Mouse (Mus musculus): Measurements from ENCODE around the gene Fkbp2. TPM values are rescaled to one million over a fixed set of nuclear protein-coding genes. Genes with fewer than 3 reads are reported as not detected.

The Fkbp2 gene
- polyA plus RNA-seq (2012; rRNA removed): 63.9 and 76.9 TPM in 2 replicates

DNA sequence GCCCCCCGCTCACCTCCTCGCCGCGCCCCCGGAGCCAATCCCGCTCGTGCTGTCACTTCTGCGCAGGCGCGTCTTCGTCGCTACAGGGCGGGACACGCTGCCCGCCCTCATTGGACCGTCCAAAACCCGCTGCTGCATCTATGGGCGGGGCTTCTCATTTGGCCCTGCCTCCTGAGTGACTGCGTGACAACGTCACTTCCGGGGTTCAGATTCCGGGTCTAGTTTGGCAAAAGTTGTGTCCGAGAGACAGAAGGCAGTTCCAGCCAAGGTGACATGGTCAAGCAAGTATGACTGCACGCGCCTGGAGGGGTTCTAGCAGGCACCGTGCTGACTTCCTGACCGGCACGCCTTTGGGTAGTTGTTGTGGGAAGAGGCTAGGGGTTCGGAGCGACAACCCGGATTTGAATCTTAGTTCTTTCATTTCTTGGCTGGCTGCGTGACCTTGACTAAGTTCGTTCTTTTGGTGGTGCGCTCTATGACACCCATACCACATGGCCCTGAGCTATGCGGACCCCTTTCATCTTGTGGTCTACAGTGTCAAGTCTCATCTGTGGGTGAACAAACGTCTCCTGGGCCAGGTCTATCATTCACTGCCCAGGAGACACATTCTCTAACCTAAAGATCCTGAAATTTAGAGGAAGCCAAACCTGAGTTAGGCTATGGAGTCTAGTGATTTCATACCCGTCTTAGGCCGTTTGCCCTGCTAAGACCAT, at the start of gene Fkbp2:
TSS of gene Fkbp2 (minus strand) at position 121 of the 713 bp plus-strand sequence.
- peak; percentile 98 for DNase-seq (ENCODE audit: low read depth, low spot score)

DNA sequence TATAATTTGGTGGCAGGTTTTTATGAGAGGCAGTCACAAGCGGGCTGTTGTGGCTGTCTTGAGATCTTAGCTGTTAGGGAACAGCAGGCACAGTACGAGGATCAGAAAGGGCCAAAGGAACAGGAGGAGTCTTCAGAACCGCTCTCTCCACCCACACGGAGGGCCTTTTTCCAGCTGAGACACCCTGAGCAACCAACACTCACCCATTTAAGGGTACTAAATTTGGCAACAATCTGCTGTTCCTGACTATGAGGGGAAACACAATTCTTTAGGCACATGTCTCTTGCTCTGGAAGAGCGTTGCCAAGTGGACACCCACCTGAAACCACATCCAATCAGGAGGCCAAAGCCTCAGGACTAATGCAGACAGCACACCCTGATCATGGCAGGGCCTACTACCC, 49.2 kb upstream of the Fkbp2 start:
- WGBS: 92% methylated on average over 5 of the region's 5 CpGs

More for the DNA sequence above, at the start of gene Fkbp2:
- WGBS: 1% methylated on average over 38 of the region's 38 CpGs

DNA sequence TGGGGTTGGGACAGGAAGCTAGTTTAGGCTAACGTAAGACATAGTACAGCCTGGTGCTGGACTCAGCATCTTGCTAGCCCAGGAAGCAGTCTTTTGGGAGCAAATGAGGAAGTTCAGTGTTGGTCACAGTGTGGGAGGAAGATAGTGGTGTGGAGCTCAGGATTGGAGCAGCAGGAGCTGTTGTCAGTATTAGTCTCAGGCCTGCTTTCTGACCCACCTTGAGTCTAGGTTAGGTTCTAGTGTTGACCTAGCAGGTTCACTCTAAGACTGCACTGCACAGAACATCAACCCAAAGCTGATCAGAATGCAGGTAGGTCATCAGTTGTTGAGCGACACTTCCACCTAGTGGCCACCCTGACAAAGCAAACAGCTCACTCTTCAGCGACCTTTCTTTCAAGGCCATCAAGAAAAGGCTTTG, 39.9 kb upstream of the Fkbp2 start:
- no peak for DNase-seq (ENCODE audit: low read depth, low spot score)
- 36% methylated on average over 3 of the region's 3 CpGs for WGBS

More for the DNA sequence above, 49.2 kb upstream of the Fkbp2 start:
- DNase-seq (ENCODE audit: low read depth, low spot score): no peak

DNA sequence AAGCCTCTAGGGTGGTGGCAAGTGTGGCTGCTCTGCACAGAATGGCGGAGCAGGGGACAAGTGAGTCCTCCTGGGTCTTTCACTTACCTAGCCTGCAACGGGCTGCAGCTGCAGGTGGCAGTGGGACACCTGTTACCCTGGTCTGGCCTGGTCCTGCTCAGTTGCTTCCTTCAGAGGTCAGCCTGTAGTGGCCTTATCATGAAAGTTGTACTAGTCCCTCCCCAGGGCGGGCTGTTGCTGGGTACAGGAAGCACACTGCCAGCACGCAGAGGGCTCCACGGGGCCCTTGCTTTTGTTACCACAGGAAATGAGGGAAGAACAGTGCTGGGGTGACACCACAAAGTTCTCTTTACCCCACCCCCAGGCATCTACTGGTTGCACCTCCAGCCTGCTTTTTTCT, 38.9 kb upstream of the Fkbp2 start, which contains the start of gene Fermt3:
TSS of gene Fermt3 (minus strand) at position 279 of the 400 bp plus-strand sequence.
- 70% methylated on average over 5 of the region's 5 CpGs for WGBS

DNA sequence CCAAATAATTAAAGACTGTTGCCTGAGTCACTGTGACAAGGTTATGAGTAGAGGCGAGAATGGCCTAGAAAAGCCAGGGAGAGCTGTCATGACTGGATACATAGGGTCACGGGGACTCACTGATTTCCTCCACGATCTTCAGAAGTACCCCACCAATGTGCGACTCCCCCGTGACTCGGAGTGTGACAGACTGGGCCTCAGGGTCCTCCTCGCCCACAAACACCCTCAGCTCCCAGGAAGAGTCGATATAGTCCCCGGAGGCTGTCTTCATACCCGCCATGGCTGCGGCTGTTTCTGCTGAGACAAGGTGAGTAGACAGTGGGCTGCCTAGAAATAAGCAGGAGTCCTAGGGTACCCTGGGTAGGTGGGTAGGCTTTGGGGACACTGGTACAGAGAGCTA, 38.2 kb upstream of the Fkbp2 start:
- WGBS: 87% methylated on average over 11 of the region's 11 CpGs
- DNase-seq (ENCODE audit: low read depth, low spot score): no peak

More for the DNA sequence above, 38.9 kb upstream of the Fkbp2 start, which contains the start of gene Fermt3:
- no peak for DNase-seq (ENCODE audit: low read depth, low spot score)

DNA sequence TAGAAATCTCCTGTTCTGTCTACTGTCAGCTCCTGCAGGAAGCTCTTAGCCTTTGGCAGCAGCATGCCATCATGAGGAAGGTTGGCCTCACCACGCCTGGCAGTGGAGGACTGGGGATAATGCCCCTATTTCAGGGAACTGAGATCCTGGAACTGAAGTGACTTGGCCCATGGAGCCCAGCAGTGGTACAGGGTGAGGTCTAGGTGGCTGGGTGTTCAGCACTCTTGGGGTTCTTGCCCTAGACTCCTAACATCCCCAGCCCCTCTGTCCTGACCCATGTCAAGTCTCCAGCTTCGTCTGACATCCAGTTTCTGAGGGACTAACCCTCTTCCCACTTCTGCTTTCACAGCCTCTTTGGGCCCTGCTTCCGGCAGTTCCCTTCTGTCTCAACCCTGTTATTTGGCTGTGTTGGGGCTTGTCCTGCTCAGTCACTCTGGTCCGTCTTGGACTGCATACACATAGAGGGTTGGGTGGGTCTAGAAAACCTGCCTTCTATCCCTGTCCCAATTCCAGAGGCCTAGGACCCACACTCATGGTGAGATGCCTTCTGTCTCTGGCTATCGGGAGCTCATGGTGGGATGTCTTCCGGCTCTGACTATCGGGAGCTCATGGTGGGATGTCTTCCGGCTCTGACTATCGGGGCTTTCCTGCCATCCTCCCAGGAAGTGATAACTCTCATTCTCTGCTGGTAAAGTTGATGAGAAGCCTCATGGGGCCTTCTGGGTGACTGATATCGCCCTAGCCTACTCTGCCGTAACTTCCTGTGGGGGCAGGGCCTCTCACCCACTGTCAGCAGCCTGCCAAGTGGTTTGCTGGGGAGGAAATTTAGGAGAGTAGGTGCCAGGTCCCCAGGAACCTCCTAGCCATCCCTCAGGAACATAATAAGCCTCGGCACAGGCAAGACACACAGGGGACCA, 37.5 kb upstream of the Fkbp2 start:
- no peak for DNase-seq (ENCODE audit: low read depth, low spot score)
- 76% methylated on average over 12 of the region's 12 CpGs for WGBS

DNA sequence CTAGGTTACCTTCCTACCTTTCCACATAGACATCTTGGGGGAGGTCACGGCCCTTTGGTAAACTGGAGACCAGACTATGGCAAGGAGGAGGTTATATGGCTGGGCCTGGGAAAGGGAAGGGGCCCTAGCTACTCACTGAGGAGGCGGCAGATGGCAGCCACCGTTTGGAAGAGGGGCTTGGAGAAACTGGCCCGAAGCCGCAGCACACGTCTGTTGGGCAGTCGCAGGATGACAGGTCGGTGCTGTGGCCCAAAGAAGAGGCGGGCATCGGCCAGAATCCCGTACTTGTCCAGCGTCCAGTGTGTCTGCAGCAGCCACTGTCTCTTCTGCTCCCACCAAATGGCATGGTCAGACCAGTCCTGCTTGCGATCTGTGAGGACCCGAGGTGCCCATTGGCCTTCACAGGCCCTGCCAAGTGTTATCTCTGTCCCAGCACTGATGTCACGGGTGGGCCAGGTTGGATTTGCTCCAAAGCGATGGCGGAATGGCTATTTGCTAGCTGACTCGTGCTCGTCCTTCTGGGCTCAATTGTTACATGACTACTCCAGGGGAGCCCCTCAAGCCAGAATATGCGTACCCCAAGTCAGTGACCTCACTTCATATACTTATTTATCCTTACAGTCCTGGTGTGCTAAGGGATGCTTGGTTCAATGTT, 34.3 kb upstream of the Fkbp2 start:
- no peak for DNase-seq (ENCODE audit: low read depth, low spot score)
- WGBS: 90% methylated on average over 20 of the region's 20 CpGs

DNA sequence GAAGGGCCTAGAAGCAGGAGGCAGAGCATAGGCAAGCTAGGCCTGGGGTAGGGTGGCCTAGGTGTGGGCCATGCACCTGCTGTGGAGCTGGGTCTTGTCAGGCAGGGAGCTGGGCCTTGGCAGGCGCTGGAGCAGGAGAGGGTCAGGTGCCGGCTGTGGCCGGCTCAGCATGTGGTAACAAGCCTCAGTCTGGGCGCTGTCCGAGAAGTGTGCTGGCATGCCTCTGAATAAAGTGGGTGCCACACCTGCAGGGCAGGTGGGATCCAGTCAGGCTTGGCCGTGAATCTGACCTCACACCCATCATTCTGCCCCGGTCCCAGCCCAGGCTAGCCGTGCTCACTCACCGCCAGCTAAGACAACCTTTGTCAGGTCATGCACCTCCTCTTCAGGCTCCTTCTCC, 33.7 kb upstream of the Fkbp2 start:
- 98% methylated on average over 9 of the region's 9 CpGs for WGBS
- no peak for DNase-seq (ENCODE audit: low read depth, low spot score)

DNA sequence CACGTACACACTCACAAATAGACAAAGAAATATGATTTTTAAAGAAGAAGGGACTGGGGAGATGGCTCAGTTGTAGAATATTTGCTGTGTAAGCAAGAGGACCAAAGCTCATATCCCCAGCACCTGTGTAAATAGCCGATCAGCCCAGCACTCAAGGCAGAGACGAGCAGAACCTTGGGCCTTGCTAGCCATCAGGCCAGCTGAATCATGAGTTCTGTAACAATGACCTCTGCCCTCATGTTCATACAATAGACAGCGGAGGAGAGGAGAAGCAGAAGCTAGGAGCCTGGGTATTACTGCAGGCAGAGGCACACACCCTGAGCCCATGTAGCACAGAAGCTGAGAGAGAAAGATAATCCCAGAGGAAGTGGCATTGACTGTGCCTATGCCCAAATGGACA, 32.1 kb upstream of the Fkbp2 start:
- 44% methylated on average over 4 of the region's 4 CpGs for WGBS
- no peak for DNase-seq (ENCODE audit: low read depth, low spot score)

DNA sequence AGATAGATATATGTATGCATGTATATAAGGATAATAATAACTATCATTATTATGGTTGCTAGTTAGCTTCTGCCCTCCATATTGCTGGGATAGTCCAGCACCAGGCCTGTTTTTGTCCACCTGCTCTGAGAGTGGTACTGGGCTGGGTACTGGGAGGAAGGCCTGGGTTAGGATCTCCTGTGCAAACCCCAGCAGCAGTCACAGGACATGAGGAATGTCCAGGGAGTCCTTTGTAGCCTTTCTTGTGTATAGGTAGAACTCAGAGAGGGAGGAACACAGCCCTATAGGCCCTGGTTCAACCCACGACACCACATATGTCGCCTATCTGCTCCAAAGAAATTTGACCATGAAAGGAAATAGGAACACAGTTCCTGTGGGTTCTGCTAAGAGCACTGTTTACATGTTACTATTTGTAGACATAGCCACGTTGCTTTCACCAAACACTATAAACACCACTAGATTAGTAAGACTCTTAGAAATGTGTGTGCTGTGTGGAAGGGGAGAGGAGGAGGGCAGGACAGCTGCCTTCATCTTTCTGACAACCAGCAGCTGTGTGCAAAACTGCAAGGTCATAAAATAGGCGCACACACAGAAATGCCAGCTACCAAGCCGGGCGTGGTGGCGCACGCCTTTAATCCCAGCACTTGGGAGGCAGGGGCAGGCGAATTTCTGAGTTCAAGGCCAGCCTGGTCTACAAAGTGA, 26.7 kb upstream of the Fkbp2 start:
- 38% methylated on average over 9 of the region's 9 CpGs for WGBS

DNA sequence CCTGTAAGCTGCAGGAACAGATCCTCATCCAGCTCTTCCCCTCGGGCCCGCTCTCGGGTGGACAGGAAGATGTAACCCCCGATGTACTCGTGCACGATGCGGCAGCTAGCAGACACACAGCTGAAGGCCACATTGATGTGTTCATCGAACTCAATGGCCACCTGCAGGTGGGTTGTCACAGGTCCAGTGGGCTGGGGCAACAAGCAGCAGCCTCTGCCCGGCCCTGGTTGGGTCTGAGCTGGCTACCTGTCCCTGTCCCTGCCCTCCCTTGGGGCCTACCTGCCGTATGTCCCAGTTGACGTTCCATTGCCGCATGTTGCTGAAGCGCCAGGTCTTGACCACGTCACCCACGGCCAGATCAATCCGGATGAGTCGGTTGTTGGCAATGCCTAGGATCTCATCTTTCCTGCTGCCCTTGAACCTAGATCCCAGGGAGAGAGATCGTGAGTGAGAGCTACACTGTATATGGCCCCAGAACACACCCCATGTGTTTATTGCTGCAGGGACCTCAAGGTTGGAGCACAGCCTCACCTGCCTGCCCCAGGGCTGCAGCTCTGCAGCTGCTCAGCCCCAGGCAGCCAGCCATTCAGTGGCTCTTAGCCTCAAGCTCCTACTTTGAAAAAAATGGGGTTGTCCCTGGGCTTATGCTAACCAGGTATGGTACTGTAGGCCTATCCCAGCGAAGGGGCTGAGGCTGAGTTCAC, 19.2 kb upstream of the Fkbp2 start:
- 58% methylated on average over 19 of the region's 19 CpGs for WGBS
- DNase-seq (ENCODE audit: low read depth, low spot score): no peak

More for the DNA sequence above, 26.7 kb upstream of the Fkbp2 start:
- no peak for DNase-seq (ENCODE audit: low read depth, low spot score)

DNA sequence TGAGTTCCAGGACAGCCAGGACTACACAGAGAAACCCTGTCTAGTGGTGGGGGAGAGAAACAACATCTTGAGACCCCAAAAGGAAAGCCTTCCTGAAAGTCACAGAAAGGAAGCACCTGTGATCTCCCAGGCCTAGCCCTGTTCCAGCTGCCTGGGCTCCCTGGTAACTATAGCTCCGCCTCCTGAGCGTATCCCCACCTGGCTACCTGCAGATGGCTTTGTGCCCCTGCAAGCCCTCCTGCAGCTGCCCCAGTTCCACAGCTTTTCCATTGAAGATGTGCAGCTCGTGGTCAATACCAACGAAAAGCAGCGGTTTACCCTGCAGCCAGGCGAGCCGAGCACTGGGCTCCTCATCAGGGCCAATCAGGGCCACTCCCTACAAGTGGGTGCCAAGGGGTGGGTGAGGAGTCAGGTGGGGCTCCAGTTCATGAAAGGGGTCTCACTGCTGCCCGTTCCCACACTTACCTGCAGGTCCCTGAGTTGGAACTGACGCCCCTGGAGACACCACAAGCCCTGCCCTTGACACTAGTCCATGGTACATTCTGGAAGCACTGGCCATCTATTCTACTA, 17.5 kb upstream of the Fkbp2 start:
- WGBS: 74% methylated on average over 9 of the region's 9 CpGs

DNA sequence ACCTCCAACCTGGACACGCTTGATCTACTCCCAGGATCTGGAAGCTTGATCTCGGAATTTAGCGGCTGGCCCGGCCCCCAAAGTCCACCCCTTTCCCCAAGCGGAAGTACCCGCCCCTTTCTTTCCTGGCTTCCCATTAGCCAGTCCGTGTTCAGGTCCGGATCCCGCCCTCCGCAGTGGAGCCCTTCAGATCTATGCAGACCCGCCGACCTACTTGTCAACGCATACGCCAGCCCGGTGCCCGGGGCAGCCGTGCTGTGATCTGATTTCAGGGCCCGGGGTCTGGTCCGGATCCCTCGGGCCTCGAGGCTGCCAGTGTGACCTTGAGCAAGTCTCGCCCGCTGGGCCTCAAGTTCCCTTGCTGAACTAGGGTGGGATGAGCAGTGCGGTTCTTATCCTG, 15.7 kb upstream of the Fkbp2 start, which contains the start of the genes Nudt22 and Trpt1:
TSS of gene Nudt22 (minus strand) at position 112 of the 400 bp plus-strand sequence.
TSS of gene Trpt1 (plus strand) at position 126 of the 400 bp plus-strand sequence.
- WGBS: under 1% methylated on average over 24 of the region's 24 CpGs
- DNase-seq (ENCODE audit: low read depth, low spot score): peak; percentile 86

More for the DNA sequence above, 17.5 kb upstream of the Fkbp2 start:
- no peak for DNase-seq (ENCODE audit: low read depth, low spot score)

DNA sequence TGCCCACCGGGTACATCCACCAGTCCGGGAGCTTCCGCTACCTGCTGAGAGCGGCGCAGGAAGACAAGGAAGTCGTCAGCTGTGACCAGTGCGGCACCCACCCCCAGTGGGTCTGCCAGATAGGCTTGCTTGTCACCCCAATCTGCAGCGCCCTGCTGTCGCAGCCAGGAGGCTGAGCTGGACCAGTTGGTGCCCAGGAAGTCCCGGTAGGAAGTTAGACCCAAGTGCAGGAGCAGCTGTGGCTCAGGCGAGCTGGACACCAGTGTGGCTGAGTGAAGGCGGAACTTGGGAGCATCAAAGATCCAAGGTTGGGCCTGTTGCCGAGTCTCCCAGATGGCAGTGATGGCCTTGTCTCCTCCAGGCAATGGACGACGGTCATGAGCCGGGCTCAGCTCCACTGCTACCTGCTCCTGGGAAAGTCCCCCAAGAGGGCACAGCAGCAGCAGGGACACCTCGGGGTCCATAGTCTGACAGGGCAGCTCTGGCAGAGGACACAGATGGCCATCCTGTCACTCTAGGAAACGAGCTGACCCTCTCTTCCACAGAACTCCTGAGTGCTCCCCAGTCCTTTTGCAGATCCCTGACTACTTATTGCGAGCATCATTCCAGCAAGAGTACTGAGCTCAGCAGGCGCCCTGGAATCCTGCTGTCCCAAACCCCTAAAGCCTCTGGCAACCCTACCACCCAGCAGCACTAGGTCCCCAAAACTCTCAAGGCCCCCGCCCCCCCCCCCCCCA, 15.1 kb upstream of the Fkbp2 start:
- 26% methylated on average over 21 of the region's 21 CpGs for WGBS
- no peak for DNase-seq (ENCODE audit: low read depth, low spot score)

DNA sequence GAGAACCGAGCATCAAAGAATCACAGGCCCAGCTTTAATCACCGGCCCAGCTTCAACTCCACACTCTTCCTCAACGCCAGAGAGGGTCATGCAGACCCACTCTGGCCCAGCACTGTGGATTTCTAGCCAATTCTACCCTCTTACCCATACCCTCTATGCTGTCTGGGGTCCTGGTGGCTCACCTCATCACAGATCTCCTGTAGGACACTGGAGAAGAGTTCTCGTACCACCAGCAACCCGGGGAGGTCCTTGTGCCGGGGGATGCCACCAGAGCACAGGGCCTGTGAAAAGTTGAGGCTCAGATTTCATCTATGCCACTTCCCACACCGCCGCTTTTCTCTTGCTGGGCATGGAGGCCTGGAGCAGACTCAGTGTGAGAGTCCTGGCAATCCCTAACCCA, 14.2 kb upstream of the Fkbp2 start:
- no peak for DNase-seq (ENCODE audit: low read depth, low spot score)
- WGBS: 83% methylated on average over 8 of the region's 8 CpGs

DNA sequence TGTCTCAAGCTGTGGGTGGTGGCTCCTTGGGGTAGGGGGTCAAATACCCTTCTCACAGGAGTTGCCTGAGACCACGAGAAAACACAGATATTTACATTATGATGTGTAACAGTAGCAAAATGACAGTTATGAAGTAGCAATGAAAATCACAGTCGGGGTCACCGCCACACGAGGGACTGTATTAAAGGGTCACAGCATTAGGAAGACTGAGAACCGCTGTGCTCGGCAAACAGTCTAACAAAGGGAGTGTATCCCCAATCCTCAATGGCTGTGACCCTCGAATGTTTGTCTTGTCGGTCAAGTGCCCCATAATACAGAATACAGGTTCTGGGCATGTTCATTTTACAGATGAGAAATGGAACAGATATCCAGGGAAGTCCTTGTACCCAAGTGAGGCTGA, 13.7 kb upstream of the Fkbp2 start:
- DNase-seq (ENCODE audit: low read depth, low spot score): no peak
- 87% methylated on average over 8 of the region's 8 CpGs for WGBS

DNA sequence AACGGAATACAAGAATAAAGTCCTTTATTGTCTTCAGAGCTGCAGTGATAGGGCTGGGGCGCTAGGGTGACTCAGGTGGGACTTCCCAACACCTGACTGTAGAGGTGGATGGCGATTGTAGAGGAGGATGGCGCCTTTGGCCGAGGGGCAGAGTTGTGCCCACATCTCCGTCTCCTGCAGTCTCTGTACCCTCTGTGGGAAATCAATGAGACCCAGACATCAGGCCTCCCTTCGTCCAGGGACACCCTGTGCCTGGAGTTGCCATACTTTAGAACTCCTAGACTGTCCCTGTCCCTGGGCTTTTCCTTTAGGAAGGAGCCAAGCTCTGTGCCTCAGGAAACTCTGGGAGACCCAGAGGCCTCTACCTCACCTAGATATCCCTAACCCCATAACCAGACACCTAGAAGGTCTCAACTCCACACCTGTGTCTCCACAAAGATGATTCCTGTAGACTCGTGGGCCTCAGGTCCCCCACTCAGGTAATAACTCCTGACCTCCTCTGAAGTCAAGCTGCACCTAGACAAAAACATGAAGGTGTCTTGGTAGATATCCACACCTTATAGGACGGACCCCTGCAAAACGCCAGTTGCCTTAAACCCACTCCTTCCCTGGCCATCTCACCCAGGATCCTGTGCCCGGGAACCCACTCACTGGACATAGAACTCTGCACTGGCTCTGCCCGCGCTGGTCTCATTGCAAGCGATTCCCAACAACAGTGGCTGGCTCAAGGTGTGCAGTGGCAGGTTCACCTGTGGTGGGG, 12.9 kb upstream of the Fkbp2 start:
- no peak for DNase-seq (ENCODE audit: low read depth, low spot score)
- 60% methylated on average over 14 of the region's 14 CpGs for WGBS

Data from large intestine, adult 2 months (tissue).